Mouse (Mus musculus) gonadal fat pad, adult 2 months (tissue): ENCODE measurements around the gene Optn. TPM values are rescaled to one million over a fixed set of nuclear protein-coding genes. Genes with fewer than 3 reads are reported as not detected.
"Not testable (repeated sequence)": the region's sequence is repeated elsewhere in the genome, so short reads cannot be mapped to it uniquely, and the experiment has no call there.

ENCODE experiments used
- DNase-seq: peaks from one replicate; pipeline ENCODE4 v3.0.0-alpha.2; 2012; ENCODE audit warnings: low read depth
- polyA plus RNA-seq: library from polyadenylated mRNA; depleted of rRNA; stranded (reverse); fragments of >200 nt; gene quantifications from 2 replicates; pipeline ENCODE4 v1.2.3, GENCODE M21; 2012; rRNA removed

The Optn gene
- 9.8 TPM in 2 replicates for polyA plus RNA-seq

- no peak for DNase-seq
Measured at GRCm38 (mm10) chr2:5063299-5064205, at the start of gene Optn. Gene Optn (minus strand): TSS chr2:5064051.

- no peak for DNase-seq
Measured at GRCm38 (mm10) chr2:5112785-5113291, 49.0 kb upstream of the Optn start.

- no peak for DNase-seq
Measured at GRCm38 (mm10) chr2:5102891-5103290, 39.0 kb upstream of the Optn start.

GRCm38 (mm10) chr2:5101743-5102245 is 37.9 kb upstream of the Optn start:
- no peak for DNase-seq

- no peak for DNase-seq
Measured at GRCm38 (mm10) chr2:5099176-5099575, 35.3 kb upstream of the Optn start.

- DNase-seq, result no peak
Measured at GRCm38 (mm10) chr2:5097786-5098445, 34.1 kb upstream of the Optn start.

- peak; percentile 31 for DNase-seq
Measured at GRCm38 (mm10) chr2:5095316-5095715, 31.5 kb upstream of the Optn start.

GRCm38 (mm10) chr2:5094876-5095275 is 31.0 kb upstream of the Optn start:
- DNase-seq, result no peak

- DNase-seq, result not testable (repeated sequence)
Measured at GRCm38 (mm10) chr2:5090385-5090784, 26.5 kb upstream of the Optn start.

GRCm38 (mm10) chr2:5087667-5088066 is 23.8 kb upstream of the Optn start:
- no peak for DNase-seq

GRCm38 (mm10) chr2:5083739-5084138 is 19.9 kb upstream of the Optn start:
- DNase-seq, result no peak

GRCm38 (mm10) chr2:5080053-5080787 is 16.4 kb upstream of the Optn start:
- DNase-seq, result no peak

- no peak for DNase-seq
Measured at GRCm38 (mm10) chr2:5077937-5078336, 14.1 kb upstream of the Optn start.

GRCm38 (mm10) chr2:5077490-5077889 is 13.6 kb upstream of the Optn start:
- no peak for DNase-seq

- DNase-seq, result no peak
Measured at GRCm38 (mm10) chr2:5075856-5076255, 12.0 kb upstream of the Optn start.

GRCm38 (mm10) chr2:5075432-5075831 is 11.6 kb upstream of the Optn start:
- DNase-seq, result no peak

- DNase-seq, result no peak
Measured at GRCm38 (mm10) chr2:5073785-5074184, 9.9 kb upstream of the Optn start.

- DNase-seq, result no peak
Measured at GRCm38 (mm10) chr2:5067951-5068350, 4.1 kb upstream of the Optn start.

GRCm38 (mm10) chr2:5067254-5067653 is 3.4 kb upstream of the Optn start:
- DNase-seq, result not testable (repeated sequence)

GRCm38 (mm10) chr2:5064247-5064646 is 396 bp upstream of the Optn start:
- no peak for DNase-seq

GRCm38 (mm10) chr2:5062496-5063298 is 1.2 kb downstream of the Optn start:
- DNase-seq, result no peak
